Mouse (Mus musculus): ENCODE measurements around the gene Mmp25. TPM values are rescaled to one million over a fixed set of nuclear protein-coding genes. Genes with fewer than 3 reads are reported as not detected.
A peak's percentile ranks its signal among the peaks of the same experiment; 100 is the strongest.

Mmp25 gene
- polyA plus RNA-seq, 1 experiment from 2014 or later = not detected

DNA sequence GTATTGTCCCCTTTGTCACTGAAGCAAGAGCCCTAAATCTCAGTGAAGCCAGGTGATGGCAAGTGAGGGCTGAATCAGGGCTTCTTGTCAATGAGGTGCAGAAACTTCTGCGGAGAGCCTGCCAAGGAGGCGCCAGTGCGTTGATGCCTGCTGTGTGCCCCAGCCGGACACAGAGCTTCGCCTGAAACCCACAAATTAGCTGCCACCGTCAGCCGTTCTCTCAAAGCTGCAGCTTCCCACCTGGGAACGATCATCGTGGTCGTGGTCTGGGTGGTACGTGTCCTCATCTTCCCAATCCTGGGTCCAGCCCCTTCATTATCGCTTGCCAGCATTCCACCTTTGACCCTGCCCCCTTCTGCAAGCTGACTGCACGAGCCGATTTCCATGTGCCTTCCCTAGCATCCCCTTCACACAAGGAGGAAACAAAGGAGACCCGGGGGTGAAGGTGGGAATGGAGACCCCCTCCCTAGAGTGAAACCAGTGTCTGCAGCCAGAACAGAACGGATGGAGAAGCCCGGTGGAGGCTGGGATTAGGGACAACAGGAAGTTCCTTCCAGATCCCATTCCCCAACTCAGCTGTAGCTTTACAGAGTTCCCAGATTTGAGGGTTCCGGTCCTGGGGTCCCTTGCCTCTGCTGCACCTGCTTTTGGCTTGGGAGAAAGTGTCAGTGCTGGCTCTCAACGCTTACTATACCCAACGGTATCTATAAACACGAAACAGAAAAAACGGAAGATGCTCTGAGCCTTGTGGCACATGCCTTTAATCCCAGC lies 59.2 kb downstream of the Mmp25 start:
- H3K9ac ChIP-seq (ENCODE audit: low read depth, low read length) = peak overlapping the region; percentile 63
- H3K36me3 ChIP-seq (ENCODE audit: control insufficient read depth, insufficient read depth, low read length) = no peaks in the 10 kb centered on the region
- peak overlapping the region; percentile 63 for H3K4me3 ChIP-seq (ENCODE audit: low read depth, low read length)
- ATAC-seq (replicated peaks; ENCODE audit: low FRiP score) (peak; percentile 67; the same call in 1 of the 2 replicates), DNase-seq (ENCODE audit: low spot score) (peak; percentile 59)
- peak overlapping the region; percentile 76 for H3K4me2 ChIP-seq
- H3K27ac ChIP-seq (ENCODE audit: low read depth, low read length) = no peak overlapping the region
- WGBS = under 1% methylated on average over 22 of the region's 22 CpGs
- 0 out of 2 replicates have a peak, but pooled peaks cover 3% of the 10 kb centered on the region for H3K4me1 ChIP-seq (replicated peaks; ENCODE audit: control insufficient read depth, insufficient read depth, low read length)
- H3K9me3 ChIP-seq (ENCODE audit: control insufficient read depth, low read length) = no peaks in the 10 kb centered on the region
- 0 out of 2 replicates have a peak, but pooled peaks cover 3% of the 10 kb centered on the region for H3K27me3 ChIP-seq (replicated peaks; ENCODE audit: control insufficient read depth, insufficient read depth, low read length)

DNA sequence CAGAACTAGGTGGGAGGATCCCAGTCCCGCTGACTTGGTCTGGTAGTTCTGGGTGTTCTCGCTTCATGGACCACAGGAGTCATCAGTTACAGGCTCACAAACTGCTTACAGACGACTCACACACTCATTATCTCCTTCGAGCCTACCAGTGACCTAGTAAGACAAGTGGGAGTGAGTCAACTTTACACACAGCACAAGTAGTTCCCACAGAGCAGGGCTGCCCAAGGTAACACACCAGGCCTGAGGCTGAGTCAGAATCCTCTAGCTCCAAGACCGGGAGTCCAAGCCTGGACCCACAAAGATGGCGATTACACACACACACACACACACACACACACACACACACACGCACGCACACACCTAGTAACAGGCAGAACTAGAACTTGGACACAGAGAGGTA lies 60.3 kb downstream of the Mmp25 start:
- no peak overlapping the region for H3K27ac ChIP-seq (ENCODE audit: low read depth, low read length)
- no peak overlapping the region for H3K4me3 ChIP-seq (ENCODE audit: low read depth, low read length)
- ATAC-seq (replicated peaks; ENCODE audit: low FRiP score) (no peak), DNase-seq (ENCODE audit: low spot score) (no peak)
- whole genome bisulfite sequencing = 69% methylated on average over 8 of the region's 8 CpGs
- H3K9me3 ChIP-seq (ENCODE audit: control insufficient read depth, low read length) = no peaks in the 10 kb centered on the region
- H3K9ac ChIP-seq (ENCODE audit: low read depth, low read length) = no peak overlapping the region
- H3K4me2 ChIP-seq = peak overlapping the region; percentile 76
- H3K36me3 ChIP-seq (ENCODE audit: control insufficient read depth, insufficient read depth, low read length) = peaks cover 3% of the 10 kb centered on the region; the same call in 1 of the 2 replicates
- 0 out of 2 replicates have a peak, but pooled peaks cover 3% of the 10 kb centered on the region for H3K4me1 ChIP-seq (replicated peaks; ENCODE audit: control insufficient read depth, insufficient read depth, low read length)
- H3K27me3 ChIP-seq (replicated peaks; ENCODE audit: control insufficient read depth, insufficient read depth, low read length) = 0 out of 2 replicates have a peak, but pooled peaks cover 3% of the 10 kb centered on the region

Other genes with a start within 250 kb of the Mmp25 start
- not detected in 2 replicates for gene Vmn2r117, start 165.6 kb downstream of the Mmp25 start, polyA plus RNA-seq (2014; fragmentation: Nextera tagmentation; extraction: Ambion mirVana)
- gene Zfp213, start 81.0 kb downstream of the Mmp25 start, polyA plus RNA-seq (2014; fragmentation: Nextera tagmentation; extraction: Ambion mirVana) = 14.3 and 14.8 TPM in 2 replicates
- gene Zfp13, start 45.8 kb downstream of the Mmp25 start, polyA plus RNA-seq (2014; fragmentation: Nextera tagmentation; extraction: Ambion mirVana) = 5.6 and 6.3 TPM in 2 replicates
- 0.12 and 0.25 TPM in 2 replicates for gene Zscan10, start 44.4 kb downstream of the Mmp25 start, polyA plus RNA-seq (2014; fragmentation: Nextera tagmentation; extraction: Ambion mirVana)
- 0.37 TPM in 1 of 2 replicates, not detected in the other for gene Bicdl2, start 15.2 kb upstream of the Mmp25 start, polyA plus RNA-seq (2014; fragmentation: Nextera tagmentation; extraction: Ambion mirVana)
- gene Hcfc1r1, start 28.3 kb upstream of the Mmp25 start, polyA plus RNA-seq (2014; fragmentation: Nextera tagmentation; extraction: Ambion mirVana) = 36.5 and 36.6 TPM in 2 replicates
- 48.9 and 50.7 TPM in 2 replicates for gene Thoc6, start 28.6 kb upstream of the Mmp25 start, polyA plus RNA-seq (2014; fragmentation: Nextera tagmentation; extraction: Ambion mirVana)
- 7.9 and 9.5 TPM in 2 replicates for gene Tnfrsf12a, start 32.2 kb upstream of the Mmp25 start, polyA plus RNA-seq (2014; fragmentation: Nextera tagmentation; extraction: Ambion mirVana)
- 9.9 and 11.4 TPM in 2 replicates for gene Cldn6, start 34.0 kb upstream of the Mmp25 start, polyA plus RNA-seq (2014; fragmentation: Nextera tagmentation; extraction: Ambion mirVana)
- 0.49 and 0.56 TPM in 2 replicates for gene Cldn9, start 38.7 kb upstream of the Mmp25 start, polyA plus RNA-seq (2014; fragmentation: Nextera tagmentation; extraction: Ambion mirVana)
- gene 1520401A03Rik, start 77.5 kb upstream of the Mmp25 start, polyA plus RNA-seq (2014; fragmentation: Nextera tagmentation; extraction: Ambion mirVana) = 0.11 TPM in 1 of 2 replicates, not detected in the other
- gene Pkmyt1, start 81.1 kb upstream of the Mmp25 start, polyA plus RNA-seq (2014; fragmentation: Nextera tagmentation; extraction: Ambion mirVana) = 51.5 and 60.2 TPM in 2 replicates
- 10.4 and 11.4 TPM in 2 replicates for gene Paqr4, start 95.6 kb upstream of the Mmp25 start, polyA plus RNA-seq (2014; fragmentation: Nextera tagmentation; extraction: Ambion mirVana)
- gene Kremen2, start 100.6 kb upstream of the Mmp25 start, polyA plus RNA-seq (2014; fragmentation: Nextera tagmentation; extraction: Ambion mirVana) = 0.60 and 0.73 TPM in 2 replicates
- gene Flywch1, start 126.3 kb upstream of the Mmp25 start, polyA plus RNA-seq (2014; fragmentation: Nextera tagmentation; extraction: Ambion mirVana) = 39.1 and 42.3 TPM in 2 replicates
- 9.4 and 10.6 TPM in 2 replicates for gene Flywch2, start 140.8 kb upstream of the Mmp25 start, polyA plus RNA-seq (2014; fragmentation: Nextera tagmentation; extraction: Ambion mirVana)
- 355 and 398 TPM in 2 replicates for gene Srrm2, start 145.3 kb upstream of the Mmp25 start, polyA plus RNA-seq (2014; fragmentation: Nextera tagmentation; extraction: Ambion mirVana)
- gene Elob, start 183.9 kb upstream of the Mmp25 start, polyA plus RNA-seq (2014; fragmentation: Nextera tagmentation; extraction: Ambion mirVana) = 744 and 795 TPM in 2 replicates
- not detected in 2 replicates for gene Prss33, start 190.8 kb upstream of the Mmp25 start, polyA plus RNA-seq (2014; fragmentation: Nextera tagmentation; extraction: Ambion mirVana)
- gene Prss32, start 198.6 kb upstream of the Mmp25 start, polyA plus RNA-seq (2014; fragmentation: Nextera tagmentation; extraction: Ambion mirVana) = not detected in 2 replicates
- gene Prss41, start 198.9 kb upstream of the Mmp25 start, polyA plus RNA-seq (2014; fragmentation: Nextera tagmentation; extraction: Ambion mirVana) = 0.84 and 1.2 TPM in 2 replicates
- gene Prss21, start 222.8 kb upstream of the Mmp25 start, polyA plus RNA-seq (2014; fragmentation: Nextera tagmentation; extraction: Ambion mirVana) = not detected in 2 replicates
- not detected in 2 replicates for gene Dcpp1, start 235.6 kb upstream of the Mmp25 start, polyA plus RNA-seq (2014; fragmentation: Nextera tagmentation; extraction: Ambion mirVana)
- gene Dcpp2, start 235.6 kb upstream of the Mmp25 start, polyA plus RNA-seq (2014; fragmentation: Nextera tagmentation; extraction: Ambion mirVana) = not detected in 2 replicates

Measured in liver, embryonic 11.5 days (tissue).